Mouse (Mus musculus) C3H10T1/2 (cell line): Measurements from ENCODE around the gene Spast. TPM values are rescaled to one million over a fixed set of nuclear protein-coding genes. Genes with fewer than 3 reads are reported as not detected.

Experiments
- polyA plus RNA-seq, 2 experiments: library from polyadenylated mRNA; unstranded; fragments of >200 nt; fragmentation: generic; extraction: Trizol; gene quantifications; one replicate each; pipeline ENCODE4 v1.2.1; 2012; ENCODE audit warnings: missing spikeins in 2 of 2

Spast gene
- 1 to 10 TPM; 2.5 to 7.7 TPM for polyA plus RNA-seq

DNA sequence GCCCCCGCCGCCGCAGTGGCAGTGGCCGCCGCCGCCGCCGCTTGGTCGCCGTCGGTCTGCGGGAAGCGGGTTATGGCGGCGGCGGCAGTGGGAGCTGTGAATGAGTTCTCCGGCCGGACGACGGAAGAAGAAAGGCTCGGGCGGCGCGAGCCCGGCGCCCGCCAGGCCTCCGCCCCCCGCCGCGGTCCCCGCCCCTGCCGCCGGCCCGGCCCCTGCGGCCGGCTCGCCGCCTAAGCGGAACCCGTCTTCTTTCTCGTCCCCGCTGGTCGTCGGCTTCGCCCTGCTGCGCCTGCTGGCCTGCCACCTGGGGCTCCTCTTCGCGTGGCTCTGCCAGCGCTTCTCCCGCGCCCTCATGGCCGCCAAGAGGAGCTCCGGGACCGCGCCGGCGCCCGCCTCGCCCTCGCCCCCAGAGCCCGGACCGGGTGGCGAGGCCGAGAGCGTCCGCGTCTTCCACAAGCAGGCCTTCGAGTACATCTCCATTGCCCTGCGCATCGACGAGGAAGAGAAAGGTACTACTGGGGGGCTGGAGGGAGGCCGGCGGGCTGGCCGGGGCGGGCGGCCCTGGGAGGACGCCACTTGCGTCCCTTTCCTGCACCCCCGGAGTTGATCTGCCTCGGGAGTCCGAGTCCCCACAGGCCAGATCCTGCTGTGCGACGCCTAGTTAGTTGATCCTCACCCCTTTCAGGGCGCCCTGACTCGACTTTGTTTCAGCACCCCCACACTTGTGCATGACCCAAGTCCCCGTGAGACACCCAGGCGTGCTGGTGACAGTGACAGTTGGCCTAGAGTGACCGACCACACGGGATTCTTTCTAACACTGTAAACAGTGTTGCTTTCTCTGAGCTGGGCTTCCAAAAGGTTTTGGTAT, at the start of gene Spast:
Spast (plus strand) TSS at position 51 of the 868 bp plus-strand sequence.

DNA sequence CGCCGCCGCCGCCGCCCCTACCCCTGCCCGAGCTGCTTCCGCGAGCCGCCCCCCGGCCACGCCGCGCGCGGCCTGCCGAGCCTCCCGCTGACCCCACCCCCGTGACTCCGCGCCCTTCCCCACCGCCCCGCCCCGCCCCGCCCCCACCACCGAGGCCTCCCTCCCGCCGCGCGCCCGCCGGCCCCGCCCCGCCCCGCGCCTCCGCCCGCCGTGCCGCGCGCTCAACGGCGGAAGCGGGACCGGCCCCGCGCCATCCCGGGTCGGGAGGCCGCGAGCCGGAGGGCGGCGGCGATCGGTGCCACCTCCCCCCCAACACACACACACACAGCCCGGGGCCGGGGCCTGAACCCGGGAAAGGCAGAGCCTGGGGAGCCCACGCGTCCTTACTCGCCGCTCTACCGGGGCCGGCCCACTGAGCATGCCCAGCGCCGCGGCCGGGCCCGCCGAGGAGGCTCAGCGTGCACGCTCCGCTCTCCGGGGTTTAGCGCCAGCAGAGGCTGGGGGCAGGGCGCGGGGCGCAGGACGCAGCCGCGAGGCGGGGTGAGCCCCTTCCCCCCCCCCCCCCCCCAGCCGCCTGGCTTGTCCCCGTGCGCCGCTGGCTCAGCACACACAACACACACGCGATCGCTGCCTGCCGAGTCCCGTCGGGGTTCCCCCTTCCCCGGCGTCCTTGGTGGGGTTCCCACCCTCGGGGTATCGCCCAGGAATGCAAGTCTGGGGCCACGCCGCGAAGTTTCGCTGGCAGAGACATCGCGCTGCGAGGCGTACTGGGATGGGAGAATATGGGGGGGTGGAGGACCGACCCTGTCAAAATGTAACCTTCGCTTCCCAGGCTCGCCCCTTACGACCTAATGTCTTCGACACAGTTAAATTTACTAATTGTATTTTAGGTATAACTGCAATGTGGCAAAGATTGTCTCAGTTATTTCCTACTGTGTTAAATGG, 43.5 kb upstream of the Spast start, which contains the start of gene Memo1:
Memo1 (minus strand) TSS at position 496 of the 945 bp plus-strand sequence.

DNA sequence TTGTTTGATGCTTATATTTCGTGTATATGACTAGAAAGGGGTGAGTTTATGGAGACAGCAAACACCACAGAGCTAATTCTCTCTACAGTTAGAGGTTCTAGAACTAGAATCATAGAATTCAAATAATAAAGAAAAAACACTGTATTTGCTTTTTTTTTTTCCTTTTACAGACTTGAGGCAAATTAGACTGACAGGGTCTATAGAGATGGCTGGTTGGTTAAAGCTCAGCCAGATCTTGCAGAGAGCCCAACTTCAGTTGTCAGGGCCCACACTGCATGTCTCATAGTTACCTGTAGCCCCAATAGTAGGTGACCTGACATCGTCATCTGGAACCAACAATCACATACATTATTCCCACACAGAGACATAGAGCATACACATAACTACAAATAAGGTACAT, 14.9 kb upstream of the Spast start, which contains the start of gene Dpy30:
Dpy30 (minus strand) TSS at position 101 of the 400 bp plus-strand sequence.

DNA sequence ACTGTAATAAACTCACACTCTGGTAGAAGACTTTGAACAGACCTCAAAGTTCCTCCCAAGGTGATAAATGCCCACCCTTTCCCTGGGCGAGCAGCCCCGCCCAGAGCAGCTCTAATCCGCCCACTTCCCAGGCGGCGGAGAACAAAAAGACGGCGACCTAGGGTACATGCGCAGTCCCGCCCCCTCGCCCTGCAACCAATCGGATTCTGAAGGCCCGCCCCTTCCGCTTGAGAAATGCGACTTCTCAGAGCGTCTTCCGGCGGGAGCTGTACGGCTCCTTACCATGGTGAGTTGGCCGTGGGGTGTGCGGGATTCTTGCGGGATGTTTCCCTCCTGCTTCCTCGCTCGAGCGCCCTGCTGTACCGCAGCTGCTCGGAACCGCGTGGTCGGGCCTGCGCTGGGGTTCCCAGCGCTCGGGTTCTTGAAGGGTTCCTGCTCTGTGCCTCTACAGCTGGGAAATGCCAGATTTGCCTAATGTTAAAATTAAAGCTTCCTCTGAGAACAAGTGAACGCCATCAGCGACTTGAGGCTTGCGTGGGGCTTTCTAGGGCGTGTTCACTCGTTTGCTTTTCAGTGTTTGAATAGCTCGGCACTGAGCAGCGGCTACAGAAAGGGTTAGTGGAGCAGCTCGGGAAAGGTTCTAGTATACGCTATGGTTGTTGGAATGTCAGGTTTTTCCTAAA, 56.7 kb downstream of the Spast start, which contains the start of gene Slc30a6:
Slc30a6 (plus strand) TSS at position 226 of the 683 bp plus-strand sequence.

Other genes with a start within 250 kb of the Spast start
- gene Memo1, start 43.5 kb upstream of the Spast start, polyA plus RNA-seq, result 10 to 100 TPM; 14.4 to 32.3 TPM
- 100 to 1,000 TPM in 1 of 2 experiments, 10 to 100 TPM in 1; 85.3 to 113 TPM for gene Dpy30, start 15.0 kb upstream of the Spast start, polyA plus RNA-seq
- 10 to 100 TPM in 1 of 2 experiments, 1 to 10 TPM in 1; 8.0 to 19.7 TPM for gene Slc30a6, start 56.6 kb downstream of the Spast start, polyA plus RNA-seq
- under 1 TPM; 0.01 to 0.05 TPM for gene Nlrc4, start 120.2 kb downstream of the Spast start, polyA plus RNA-seq
- 10 to 100 TPM in 1 of 2 experiments, 1 to 10 TPM in 1; 2.7 to 37.4 TPM for gene Yipf4, start 150.5 kb downstream of the Spast start, polyA plus RNA-seq
- 10 to 100 TPM in 1 of 2 experiments, 1 to 10 TPM in 1; 3.9 to 20.9 TPM for gene Birc6, start 189.3 kb downstream of the Spast start, polyA plus RNA-seq